Mouse (Mus musculus): ENCODE measurements around the gene Hsd17b11.

GRCm38 (mm10) chr5:104010261-104010660 is 11.5 kb downstream of the Hsd17b11 start:
- no peak for TF ChIP-seq CTCF (IDR thresholded peaks at IDR 0.05; ENCODE audit: low read depth)
- TF ChIP-seq EP300 (IDR thresholded peaks at IDR 0.05; ENCODE audit: low read depth), result no peak

All from liver, postnatal 0 days (tissue).